Mouse (Mus musculus) myocyte (in vitro differentiated cells): Measurements from ENCODE around the gene Cdkn2aip. TPM values are rescaled to one million over a fixed set of nuclear protein-coding genes. Genes with fewer than 3 reads are reported as not detected.

Source experiments
- H3K27me3 ChIP-seq: one replicate; pipeline ENCODE4 v1.6.1; 2011; ENCODE audit not compliant: control insufficient read depth, insufficient read depth, insufficient read length
- H3K36me3 ChIP-seq: one replicate; pipeline ENCODE4 v1.6.1; 2011; ENCODE audit not compliant: control insufficient read depth, insufficient read depth
- H3K4me2 ChIP-seq: one replicate; pipeline ENCODE4 v1.6.1; 2011; ENCODE audit warnings: low read depth, control low read depth
- H3K4me3 ChIP-seq: one replicate; pipeline ENCODE4 v1.5.1; 2011; ENCODE audit warnings: mild to moderate bottlenecking, control low read depth, moderate library complexity
- H3K79me2 ChIP-seq: one replicate; pipeline ENCODE4 v1.6.1; 2011; ENCODE audit not compliant: control insufficient read depth, insufficient read depth
- H3ac ChIP-seq: one replicate; pipeline ENCODE4 v1.6.1; 2011; ENCODE audit not compliant: control insufficient read depth, insufficient read length
- CEBPB ChIP-seq: IDR thresholded peaks from 2 replicates; pipeline ENCODE4 v1.6.1; 2011; ENCODE audit warnings: mild to moderate bottlenecking, moderate library complexity; ENCODE audit not compliant: poor library complexity, insufficient read depth, severe bottlenecking
- E2F4 ChIP-seq: IDR thresholded peaks from one replicate; pipeline ENCODE4 v1.6.1; 2011; ENCODE audit warnings: mild to moderate bottlenecking, control low read depth, moderate library complexity; ENCODE audit not compliant: insufficient read depth
- MAX ChIP-seq: IDR thresholded peaks from one replicate; pipeline ENCODE4 v1.6.1; 2011; ENCODE audit warnings: low read depth, mild to moderate bottlenecking, control low read depth
- MYOD1 ChIP-seq, 3 experiments: IDR thresholded peaks; one replicate each; pipeline ENCODE4 v1.6.1; 2011; ENCODE audit warnings: control low read depth in 2 of 3, low read depth in 2 of 3, mild to moderate bottlenecking in 2 of 3, moderate library complexity in 1 of 3; ENCODE audit not compliant: insufficient read length in 2 of 3, control insufficient read depth in 1 of 3
- MYOG ChIP-seq, 3 experiments: IDR thresholded peaks; one replicate each; pipeline ENCODE4 v1.6.1; 2011; ENCODE audit warnings: control low read depth in 2 of 3, low read depth in 2 of 3, mild to moderate bottlenecking in 2 of 3; ENCODE audit not compliant: insufficient read length in 2 of 3, control insufficient read depth in 1 of 3, insufficient read depth in 1 of 3
- POLR2A ChIP-seq: IDR thresholded peaks from one replicate; pipeline ENCODE4 v1.6.1; 2011; ENCODE audit warnings: low read depth, mild to moderate bottlenecking, control low read depth, moderate library complexity; ENCODE audit not compliant: insufficient read length
- POLR2AphosphoS2 ChIP-seq: IDR thresholded peaks from one replicate; pipeline ENCODE4 v1.6.1; 2011; ENCODE audit warnings: low read depth, control low read depth; ENCODE audit not compliant: insufficient read length
- REST ChIP-seq: IDR thresholded peaks from one replicate; pipeline ENCODE4 v1.6.1; 2011; ENCODE audit warnings: mild to moderate bottlenecking, control low read depth, moderate library complexity; ENCODE audit not compliant: insufficient read depth, insufficient read length
- SRF ChIP-seq: IDR thresholded peaks from one replicate; pipeline ENCODE4 v1.6.1; 2011; ENCODE audit warnings: low read depth; ENCODE audit not compliant: control insufficient read depth, insufficient read length
- TCF12 ChIP-seq: IDR thresholded peaks from one replicate; pipeline ENCODE4 v1.6.1; 2011; ENCODE audit warnings: mild to moderate bottlenecking, control low read depth; ENCODE audit not compliant: poor library complexity, insufficient read depth, severe bottlenecking
- TCF3 ChIP-seq: IDR thresholded peaks from one replicate; pipeline ENCODE4 v1.6.1; 2011; ENCODE audit warnings: low read depth, control low read depth; ENCODE audit not compliant: insufficient read length
- USF1 ChIP-seq: IDR thresholded peaks from one replicate; pipeline ENCODE4 v1.6.1; 2011; ENCODE audit warnings: low read depth, mild to moderate bottlenecking, control low read depth, moderate library complexity
- polyA plus RNA-seq: library from polyadenylated mRNA; unstranded; fragments of >200 nt; fragmentation: generic; extraction: Trizol; gene quantifications from one replicate; pipeline ENCODE4 v1.2.1, GENCODE M21; 2012; ENCODE audit warnings: missing spikeins

Gene Cdkn2aip
- polyA plus RNA-seq = 3.1 TPM

- Histone ChIP-seq H3K4me2 (peak within 1 kb of the TSS; percentile 76), H3K4me3 (peak within 1 kb of the TSS; percentile 65), H3K27me3 (no peaks in the 10 kb centered on the region), H3K36me3 (peaks cover 25% of the 10 kb centered on the region), H3K79me2 (peaks cover 24% of the 10 kb centered on the region), H3ac (peak within 1 kb of the TSS; percentile 50)
- TF ChIP-seq POLR2AphosphoS2 (peak; percentile 81), CEBPB (no peak), USF1 (no peak), POLR2A (peak; percentile 67), MYOD1 (IDR thresholded peaks at IDR 0.05; ENCODE audit: control insufficient read depth in 1 of 3, insufficient read length in 2 of 3, low read depth in 2 of 3) (no peak), REST (no peak), MYOG (IDR thresholded peaks at IDR 0.05; ENCODE audit: control insufficient read depth in 1 of 3, insufficient read depth in 1 of 3, insufficient read length in 2 of 3, low read depth in 2 of 3) (peak in 1 of 3 experiments; percentile 10), MAX (no peak), TCF12 (no peak), TCF3 (no peak)
Measured at GRCm38 (mm10) chr8:47713761-47714745, at the start of gene Cdkn2aip. TSS of gene Cdkn2aip (minus strand) at chr8:47713932.

DNA sequence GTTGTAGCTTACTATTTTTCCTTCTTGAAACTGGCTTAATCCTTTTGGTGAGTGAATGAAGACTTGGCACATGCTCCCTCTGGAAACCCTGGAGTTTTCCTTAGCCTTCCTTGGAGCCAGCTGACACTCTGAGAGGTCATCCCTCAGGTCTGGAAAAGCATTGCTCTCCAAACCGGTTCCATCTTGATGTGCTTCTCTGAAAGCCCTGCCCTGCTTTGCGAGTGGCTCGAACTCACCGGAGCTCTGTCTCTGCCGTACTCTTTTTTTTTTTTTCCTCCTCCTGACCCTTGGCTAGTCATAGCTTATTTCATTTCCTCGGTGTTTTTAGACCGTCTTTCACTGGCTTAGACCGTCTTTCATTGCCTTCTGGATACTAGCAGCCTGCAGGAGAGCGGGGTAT is 49.5 kb upstream of the Cdkn2aip start:
- Histone ChIP-seq H3K36me3 (no peaks in the 10 kb centered on the region), H3K27me3 (no peaks in the 10 kb centered on the region), H3ac (no peak overlapping the region), H3K4me2 (no peak overlapping the region), H3K79me2 (no peaks in the 10 kb centered on the region), H3K4me3 (no peak overlapping the region)
- TF ChIP-seq USF1 (no peak), MYOD1 (IDR thresholded peaks at IDR 0.05; ENCODE audit: control insufficient read depth in 1 of 3, insufficient read length in 2 of 3, low read depth in 2 of 3) (no peak), POLR2AphosphoS2 (no peak), E2F4 (no peak), SRF (no peak), MAX (no peak), REST (no peak), TCF12 (no peak), MYOG (IDR thresholded peaks at IDR 0.05; ENCODE audit: control insufficient read depth in 1 of 3, insufficient read depth in 1 of 3, insufficient read length in 2 of 3, low read depth in 2 of 3) (no peak), POLR2A (no peak)

DNA sequence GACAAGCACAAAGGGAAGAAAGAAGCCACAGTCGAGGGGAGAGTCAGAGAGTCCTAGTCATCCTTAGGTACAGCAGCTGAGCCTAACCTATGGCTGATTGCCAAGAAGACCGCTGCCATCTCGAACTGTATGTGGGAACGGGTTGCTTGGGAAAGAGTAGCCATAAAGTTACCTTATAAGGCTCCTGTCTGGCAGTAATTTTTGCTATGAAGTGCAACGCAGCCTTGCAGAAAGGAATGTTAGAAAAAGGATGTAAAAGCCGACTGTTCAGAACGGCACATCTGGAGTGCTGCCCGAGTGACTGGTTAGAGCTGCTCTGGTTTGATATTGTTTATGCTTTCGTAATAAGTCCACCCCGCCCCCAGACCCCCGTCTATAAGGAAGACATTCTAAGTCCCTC is 47.0 kb upstream of the Cdkn2aip start:
- H3K79me2 ChIP-seq = no peaks in the 10 kb centered on the region
- no peaks in the 10 kb centered on the region for H3K27me3 ChIP-seq
- H3K36me3 ChIP-seq = no peaks in the 10 kb centered on the region
- no peak overlapping the region for H3K4me2 ChIP-seq
- no peak overlapping the region for H3ac ChIP-seq
- no peak overlapping the region for H3K4me3 ChIP-seq
- TF ChIP-seq MYOG (IDR thresholded peaks at IDR 0.05; ENCODE audit: control insufficient read depth in 1 of 3, insufficient read depth in 1 of 3, insufficient read length in 2 of 3, low read depth in 2 of 3) (no peak), POLR2AphosphoS2 (no peak), CEBPB (no peak), POLR2A (no peak), USF1 (no peak), TCF3 (no peak), MAX (no peak), REST (no peak), E2F4 (no peak), MYOD1 (IDR thresholded peaks at IDR 0.05; ENCODE audit: control insufficient read depth in 1 of 3, insufficient read length in 2 of 3, low read depth in 2 of 3) (no peak)

- Histone ChIP-seq H3K36me3 (no peaks in the 10 kb centered on the region), H3K27me3 (no peaks in the 10 kb centered on the region), H3K4me3 (no peak overlapping the region), H3K79me2 (no peaks in the 10 kb centered on the region), H3K4me2 (no peak overlapping the region), H3ac (no peak overlapping the region)
- TF ChIP-seq REST (no peak), POLR2A (no peak), TCF12 (no peak), MYOD1 (IDR thresholded peaks at IDR 0.05; ENCODE audit: control insufficient read depth in 1 of 3, insufficient read length in 2 of 3, low read depth in 2 of 3) (no peak), TCF3 (no peak), SRF (no peak), POLR2AphosphoS2 (no peak), CEBPB (no peak), E2F4 (no peak), MAX (no peak), USF1 (no peak), MYOG (IDR thresholded peaks at IDR 0.05; ENCODE audit: control insufficient read depth in 1 of 3, insufficient read depth in 1 of 3, insufficient read length in 2 of 3, low read depth in 2 of 3) (no peak)
Measured at GRCm38 (mm10) chr8:47760186-47760585, 46.5 kb upstream of the Cdkn2aip start.
